8 mouse cellular contexts compared by ENCODE assay signal in genomic region chr12:80230854-80231253, GRCm38 (mm10). TPM values are rescaled to one million over a fixed set of nuclear protein-coding genes. Genes with fewer than 3 reads are reported as not detected.
DNase-seq lines count a peak whose midpoint lies in the region; ATAC-seq and TF ChIP-seq lines count a peak whose summit lies in the region.

No protein-coding gene starts in this region.

- H3K79me2 ChIP-seq in macrophage (ENCODE audit: inconsistent target) = peaks cover 69% of the 10 kb centered on the region

- H3K27me3 ChIP-seq in heart, embryonic 13.5 days (replicated peaks) = no peaks in the 10 kb centered on the region
- H3K27me3 ChIP-seq in hindbrain, embryonic 12.5 days = no peaks in the 10 kb centered on the region

- TF ChIP-seq CTCF in bone marrow, adult 2 months (IDR thresholded peaks at IDR 0.05; ENCODE audit: control insufficient read depth, insufficient read depth, low read length) = no peak

- H3K4me1 ChIP-seq in heart, embryonic 13.5 days = peaks cover 73% of the 10 kb centered on the region
- H3K4me1 ChIP-seq in bone marrow, adult 2 months (ENCODE audit: control insufficient read depth, insufficient read depth, low read length) = peaks cover 15% of the 10 kb centered on the region
- peaks cover 53% of the 10 kb centered on the region for H3K4me1 ChIP-seq in hindbrain, embryonic 12.5 days

- H3K27ac ChIP-seq in heart, embryonic 13.5 days (replicated peaks) = peak overlapping the region; percentile 94
- H3K27ac ChIP-seq in bone marrow, adult 2 months (ENCODE audit: control insufficient read depth, insufficient read depth, low read depth, low read length, poor library complexity) = peak overlapping the region; percentile 76
- H3K27ac ChIP-seq in hindbrain, embryonic 12.5 days = peak overlapping the region; percentile 83
- peak overlapping the region; percentile 91 for H3K27ac ChIP-seq in macrophage

- peak overlapping the region; percentile 59 for H3K4me2 ChIP-seq in heart, embryonic 13.5 days
- peak overlapping the region; percentile 33; the same call in 1 of the 2 replicates for H3K4me2 ChIP-seq in hindbrain, embryonic 12.5 days (replicated peaks)

- ATAC-seq in heart, embryonic 13.5 days (ENCODE audit: extremely low read depth, insufficient number of reproducible peaks, low FRiP score, low TSS enrichment) = no peak
- no peak for ATAC-seq in hindbrain, embryonic 12.5 days (ENCODE audit: low FRiP score)
- no peak for ATAC-seq in CD4-positive, CD25-positive, alpha-beta regulatory T cell, adult 4 months

- intact Hi-C loops in heart, postnatal 25 days (cut with DNase I) = loop anchor here (2.0 kb wide), 2 partner anchors 16 to 28 kb away; no protein-coding TSS in a partner anchor

- WGBS in heart, embryonic 13.5 days = 50% methylated on average over 5 of the region's 5 CpGs
- 71% methylated on average over 5 of the region's 5 CpGs for WGBS in bone marrow, adult 2 months
- whole genome bisulfite sequencing in hindbrain, embryonic 12.5 days = 60% methylated on average over 5 of the region's 5 CpGs
- 90% methylated on average over 5 of the region's 5 CpGs for WGBS in macrophage (ENCODE audit: missing documents)

- no peaks in the 10 kb centered on the region for H3K9me3 ChIP-seq in heart, embryonic 13.5 days
- H3K9me3 ChIP-seq in hindbrain, embryonic 12.5 days (replicated peaks) = peaks cover 7% of the 10 kb centered on the region; the same call in 1 of the 2 replicates

- DNase-seq in heart, postnatal 25 days (ENCODE audit: low spot score) = no peak
- no peak for DNase-seq in right cerebral cortex, postnatal 10 days (ENCODE audit: low spot score in 2 of 2)
- DNase-seq in retina, postnatal 1 day = no peak

- H3K4me3 ChIP-seq in heart, embryonic 13.5 days = 0 out of 2 replicates have a peak overlapping the region, but pooled peaks have one; percentile 17
- H3K4me3 ChIP-seq in bone marrow, adult 2 months (replicated peaks; ENCODE audit: control insufficient read depth, low read depth, low read length) = no peak overlapping the region
- H3K4me3 ChIP-seq in hindbrain, embryonic 12.5 days = no peak overlapping the region
- no peak overlapping the region for H3K4me3 ChIP-seq in macrophage (ENCODE audit: inconsistent target)

- H3K36me3 ChIP-seq in heart, embryonic 13.5 days = peaks cover 21% of the 10 kb centered on the region
- peaks cover 7% of the 10 kb centered on the region; the same call in 1 of the 2 replicates for H3K36me3 ChIP-seq in hindbrain, embryonic 12.5 days
- no peaks in the 10 kb centered on the region for H3K36me3 ChIP-seq in macrophage (ENCODE audit: inconsistent target)

- H3K9ac ChIP-seq in heart, embryonic 13.5 days = peak overlapping the region; percentile 64
- H3K9ac ChIP-seq in hindbrain, embryonic 12.5 days = no peak overlapping the region

- no peak for TF ChIP-seq POLR2A in bone marrow, adult 2 months (IDR thresholded peaks at IDR 0.05; ENCODE audit: borderline replicate concordance, control insufficient read depth, low read depth, low read length)

RNA-seq across cellular contexts. Expression of gene Actn1, which starts 29.3 kb away (rescaled TPM):
- polyA plus RNA-seq in heart, embryonic 13.5 days (2015; fragmentation: Nextera tagmentation; extraction: Ambion mirVana) = 39.5 and 40.4 TPM in 2 replicates
- 10 to 100 TPM; 33.9 to 38.3 TPM for total RNA-seq in heart, postnatal 25 days (2021)
- polyA plus RNA-seq in bone marrow, adult 2 months (2011; ENCODE audit: insufficient read depth, insufficient read length, low replicate concordance, missing spikeins) = 29.7 and 70.6 TPM in 2 replicates
- 23.7 and 26.0 TPM in 2 replicates for polyA plus RNA-seq in hindbrain, embryonic 12.5 days (2016; fragmentation: Nextera tagmentation; extraction: Ambion mirVana)
- 1,000 to 10,000 TPM in 1 of 26 experiments, 100 to 1,000 TPM in 11, 10 to 100 TPM in 14; 22.3 to 1,096 (median 94.6) TPM for total RNA-seq in macrophage (2018; cell fraction: chromatin; rRNA removed)
- total RNA-seq in macrophage (2018; cell fraction: cytosol; rRNA removed) = 100 to 1,000 TPM in 1 of 26 experiments, 10 to 100 TPM in 25; 18.8 to 112 (median 44.6) TPM
- 100 to 1,000 TPM in 7 of 26 experiments, 10 to 100 TPM in 19; 21.6 to 533 (median 65.7) TPM for total RNA-seq in macrophage (2018; cell fraction: nucleus; rRNA removed)
- 51.0 to 105 TPM (median 88.5 TPM) in 3 replicates for polyA plus RNA-seq in macrophage (2018)
- polyA plus RNA-seq in CD4-positive, CD25-positive, alpha-beta regulatory T cell, adult 4 months (2017; shearing (Covaris generic)) = 10 to 100 TPM; 47.8 to 47.9 TPM
